Mouse (Mus musculus) hindbrain, embryonic 10.5 days (tissue): ENCODE data around the gene Melk. TPM values are rescaled to one million over a fixed set of nuclear protein-coding genes. Genes with fewer than 3 reads are reported as not detected.

ENCODE experiments used
- DNase-seq: peaks from one replicate; pipeline ENCODE4 v3.0.0-alpha.2; 2017; ENCODE audit warnings: low spot score
- H3K27ac ChIP-seq: fragments of 300-500 bp; sonication (generic); 2 replicates; pipeline ENCODE4 v1.5.1; 2016; ENCODE audit warnings: mild to moderate bottlenecking, moderate library complexity
- H3K27me3 ChIP-seq: fragments of 300-500 bp; sonication (generic); 2 replicates; pipeline ENCODE4 v1.6.1; 2016; ENCODE audit warnings: mild to moderate bottlenecking; ENCODE audit not compliant: poor library complexity, insufficient read depth, severe bottlenecking
- H3K36me3 ChIP-seq: fragments of 300-500 bp; sonication (generic); 2 replicates; pipeline ENCODE4 v1.6.1; 2016; ENCODE audit warnings: mild to moderate bottlenecking, moderate library complexity
- H3K4me1 ChIP-seq: fragments of 300-500 bp; sonication (generic); replicated peaks from 2 replicates; pipeline ENCODE4 v1.6.1; 2016; ENCODE audit warnings: mild to moderate bottlenecking
- H3K4me3 ChIP-seq: fragments of 300-500 bp; sonication (generic); 2 replicates; pipeline ENCODE4 v1.5.1; 2016; ENCODE audit warnings: mild to moderate bottlenecking, moderate library complexity
- H3K9me3 ChIP-seq: fragments of 300-500 bp; sonication (generic); 2 replicates; pipeline ENCODE4 v1.6.1; 2016; ENCODE audit warnings: mild to moderate bottlenecking, moderate library complexity
- WGBS: fragments of 180-500 bp; shearing (Covaris S2); methylation state at CpG from one replicate; pipeline ENCODE4 v1.1.7; 2016; 5-methylcytosine and 5-hydroxymethylcytosine counted together
- polyA plus RNA-seq: library from polyadenylated mRNA; unstranded; fragments of >200 nt; fragmentation: Nextera tagmentation; extraction: Ambion mirVana; gene quantifications from 2 replicates; pipeline ENCODE4 v1.2.1, GENCODE M21; 2016

Gene Melk
- polyA plus RNA-seq, 1 experiment from 2014 or later, result 53.7 TPM

GRCm38 (mm10) chr4:44392231-44393216, 91.8 kb downstream of the Melk start:
- DNase-seq, result peak; percentile 3
- Histone ChIP-seq H3K36me3 (no peaks in the 10 kb centered on the region), H3K27ac (peak overlapping the region; percentile 35; the same call in 1 of the 2 replicates)

GRCm38 (mm10) chr4:44402607-44403006, 101.9 kb downstream of the Melk start:
- Histone ChIP-seq H3K27me3 (no peaks in the 10 kb centered on the region), H3K36me3 (no peaks in the 10 kb centered on the region), H3K27ac (no peak overlapping the region), H3K9me3 (no peaks in the 10 kb centered on the region), H3K4me3 (no peak overlapping the region), H3K4me1 (no peaks in the 10 kb centered on the region)
- 7% methylated on average over 5 of the region's 5 CpGs for WGBS
- DNase-seq, result peak; percentile 68

More at GRCm38 (mm10) chr4:44392231-44393216, 91.8 kb downstream of the Melk start:
- WGBS, result 78% methylated on average over 37 of the region's 37 CpGs
- Histone ChIP-seq H3K4me3 (no peak overlapping the region), H3K9me3 (no peaks in the 10 kb centered on the region), H3K4me1 (peaks cover 5% of the 10 kb centered on the region; the same call in 1 of the 2 replicates), H3K27me3 (no peaks in the 10 kb centered on the region)

- no peaks in the 10 kb centered on the region for H3K9me3 ChIP-seq
- 87% methylated on average over 5 of the region's 5 CpGs for WGBS
- no peak overlapping the region for H3K4me3 ChIP-seq
- H3K4me1 ChIP-seq, result no peaks in the 10 kb centered on the region
- H3K27ac ChIP-seq, result no peak overlapping the region
- H3K27me3 ChIP-seq, result no peaks in the 10 kb centered on the region
- no peaks in the 10 kb centered on the region for H3K36me3 ChIP-seq
- no peak for DNase-seq
Observed at GRCm38 (mm10) chr4:44404487-44404886, 103.8 kb downstream of the Melk start.

Other genes starting within 250 kb of the Melk start
- 20.0 and 20.1 TPM in 2 replicates for gene Gne, start 216.7 kb upstream of the Melk start, polyA plus RNA-seq
- 33.9 and 39.0 TPM in 2 replicates for gene Rnf38, start 67.1 kb upstream of the Melk start, polyA plus RNA-seq